ENCODE assay signal across 8 mouse cellular contexts in genomic region chr19:3719362-3719891, GRCm38 (mm10). TPM values are rescaled to one million over a fixed set of nuclear protein-coding genes. Genes with fewer than 3 reads are reported as not detected.
DNase-seq lines count a peak whose midpoint lies in the region; ATAC-seq lines count a peak whose summit lies in the region.

No protein-coding gene starts in this region.

- peaks cover 18% of the 10 kb centered on the region for H3K4me1 ChIP-seq in embryonic facial prominence, embryonic 10.5 days
- peaks cover 10% of the 10 kb centered on the region for H3K4me1 ChIP-seq in intestine, embryonic 15.5 days (replicated peaks)

- intact Hi-C loops in left cerebral cortex, postnatal 14 days (cut with DNase I): no loop called here

- H3K36me3 ChIP-seq in embryonic facial prominence, embryonic 10.5 days (replicated peaks): peaks cover 45% of the 10 kb centered on the region
- peaks cover 10% of the 10 kb centered on the region for H3K36me3 ChIP-seq in intestine, embryonic 15.5 days

- 0 out of 2 replicates have a peak, but pooled peaks cover 6% of the 10 kb centered on the region for H3K9me3 ChIP-seq in embryonic facial prominence, embryonic 10.5 days
- H3K9me3 ChIP-seq in intestine, embryonic 15.5 days: no peaks in the 10 kb centered on the region

- peak; percentile 76 to 85 for DNase-seq in adrenal gland, postnatal 36 days
- DNase-seq in embryonic facial prominence, embryonic 10.5 days (ENCODE audit: low spot score): peak; percentile 76
- peak; percentile 57 to 62 for DNase-seq in left cerebral cortex, postnatal 14 days (ENCODE audit: low spot score in 2 of 2)
- DNase-seq in right cerebral cortex, postnatal 10 days (ENCODE audit: low spot score in 2 of 2): peak; percentile 65 to 77
- peak; percentile 60 to 65 for DNase-seq in urinary bladder, postnatal 4 days (ENCODE audit: low spot score in 2 of 2)

- no peaks in the 10 kb centered on the region for H3K27me3 ChIP-seq in embryonic facial prominence, embryonic 10.5 days (replicated peaks; ENCODE audit: low read depth, poor library complexity, severe bottlenecking)
- H3K27me3 ChIP-seq in intestine, embryonic 15.5 days (replicated peaks): no peaks in the 10 kb centered on the region

- H3K4me2 ChIP-seq in intestine, embryonic 15.5 days (replicated peaks): peak overlapping the region; percentile 91

- H3K4me3 ChIP-seq in embryonic facial prominence, embryonic 10.5 days: peak overlapping the region; percentile 57
- H3K4me3 ChIP-seq in intestine, embryonic 15.5 days (replicated peaks): peak overlapping the region; percentile 43

- H3K27ac ChIP-seq in embryonic facial prominence, embryonic 10.5 days (replicated peaks): peak overlapping the region; percentile 74
- peak overlapping the region; percentile 40; the same call in 1 of the 2 replicates for H3K27ac ChIP-seq in intestine, embryonic 15.5 days

- H3K9ac ChIP-seq in intestine, embryonic 15.5 days: peak overlapping the region; percentile 46

- WGBS in embryonic facial prominence, embryonic 10.5 days: 2% methylated on average over 27 of the region's 27 CpGs
- WGBS in intestine, embryonic 15.5 days: 1% methylated on average over 27 of the region's 27 CpGs

- peak; percentile 40 for ATAC-seq in granulocyte monocyte progenitor cell, adult 5-6 weeks (replicated peaks; ENCODE audit: poor library complexity, severe bottlenecking)
- peak; percentile 88 for ATAC-seq in intestine, embryonic 15.5 days
- ATAC-seq in megakaryocyte, adult 5-6 weeks (ENCODE audit: poor library complexity, severe bottlenecking): peak; percentile 86

RNA-seq across cellular contexts. Expression of gene 1810055G02Rik, which starts 11.3 kb away (rescaled TPM):
- total RNA-seq in adrenal gland, postnatal 36 days (2021): 10 to 100 TPM; 28.1 to 43.2 TPM
- polyA plus RNA-seq in embryonic facial prominence, embryonic 10.5 days (2016; fragmentation: Nextera tagmentation; extraction: Ambion mirVana): 46.4 and 46.5 TPM in 2 replicates
- 10.0 and 13.4 TPM in 2 replicates for total RNA-seq in granulocyte monocyte progenitor cell, adult 5-6 weeks (2014; fragmentation: Nextera tagmentation)
- 4.5 and 9.0 TPM in 2 replicates for total RNA-seq in granulocyte monocyte progenitor cell, adult 5-6 weeks (2017)
- polyA plus RNA-seq in intestine, embryonic 15.5 days (2015; fragmentation: Nextera tagmentation; extraction: Ambion mirVana): 39.9 and 41.9 TPM in 2 replicates
- total RNA-seq in left cerebral cortex, postnatal 14 days (2021): 10 to 100 TPM; 42.8 to 52.3 TPM
- total RNA-seq in megakaryocyte, adult 5-6 weeks (2015): 8.0 and 10.6 TPM in 2 replicates
- 4.5 and 6.2 TPM in 2 replicates for total RNA-seq in megakaryocyte, adult 5-6 weeks (2017)

RNA-seq across cellular contexts. Expression of gene Lrp5, which starts 33.1 kb away (rescaled TPM):
- 100 to 1,000 TPM in 1 of 2 experiments, 10 to 100 TPM in 1; 95.6 to 154 TPM for total RNA-seq in adrenal gland, postnatal 36 days (2021)
- polyA plus RNA-seq in embryonic facial prominence, embryonic 10.5 days (2016; fragmentation: Nextera tagmentation; extraction: Ambion mirVana): 5.5 and 5.6 TPM in 2 replicates
- 28.0 and 36.6 TPM in 2 replicates for total RNA-seq in granulocyte monocyte progenitor cell, adult 5-6 weeks (2014; fragmentation: Nextera tagmentation)
- 12.5 and 15.1 TPM in 2 replicates for total RNA-seq in granulocyte monocyte progenitor cell, adult 5-6 weeks (2017)
- 5.2 and 5.4 TPM in 2 replicates for polyA plus RNA-seq in intestine, embryonic 15.5 days (2015; fragmentation: Nextera tagmentation; extraction: Ambion mirVana)
- total RNA-seq in left cerebral cortex, postnatal 14 days (2021): 10 to 100 TPM in 1 of 2 experiments, 1 to 10 TPM in 1; 9.5 to 10.5 TPM
- total RNA-seq in megakaryocyte, adult 5-6 weeks (2015): 15.2 and 17.9 TPM in 2 replicates
- total RNA-seq in megakaryocyte, adult 5-6 weeks (2017): 12.5 and 13.6 TPM in 2 replicates

RNA-seq across cellular contexts. Expression of gene Kmt5b, which starts 47.8 kb away (rescaled TPM):
- 10 to 100 TPM; 50.7 to 52.5 TPM for total RNA-seq in adrenal gland, postnatal 36 days (2021)
- 29.4 and 31.2 TPM in 2 replicates for polyA plus RNA-seq in embryonic facial prominence, embryonic 10.5 days (2016; fragmentation: Nextera tagmentation; extraction: Ambion mirVana)
- total RNA-seq in granulocyte monocyte progenitor cell, adult 5-6 weeks (2014; fragmentation: Nextera tagmentation): 28.2 and 38.5 TPM in 2 replicates
- 37.0 and 41.4 TPM in 2 replicates for total RNA-seq in granulocyte monocyte progenitor cell, adult 5-6 weeks (2017)
- 21.8 and 22.0 TPM in 2 replicates for polyA plus RNA-seq in intestine, embryonic 15.5 days (2015; fragmentation: Nextera tagmentation; extraction: Ambion mirVana)
- total RNA-seq in left cerebral cortex, postnatal 14 days (2021): 10 to 100 TPM; 54.5 to 54.7 TPM
- 25.8 and 28.5 TPM in 2 replicates for total RNA-seq in megakaryocyte, adult 5-6 weeks (2015)
- 44.7 and 54.8 TPM in 2 replicates for total RNA-seq in megakaryocyte, adult 5-6 weeks (2017)

Comparison
In these comparisons a context has a peak if more than half of its experiments do, and no peak if none do; other contexts are left out.
1. Peak in every context shown above with its lines: DNase-seq, ATAC-seq, H3K4me3 ChIP-seq and H3K27ac ChIP-seq.